In the genomic region with DNA sequence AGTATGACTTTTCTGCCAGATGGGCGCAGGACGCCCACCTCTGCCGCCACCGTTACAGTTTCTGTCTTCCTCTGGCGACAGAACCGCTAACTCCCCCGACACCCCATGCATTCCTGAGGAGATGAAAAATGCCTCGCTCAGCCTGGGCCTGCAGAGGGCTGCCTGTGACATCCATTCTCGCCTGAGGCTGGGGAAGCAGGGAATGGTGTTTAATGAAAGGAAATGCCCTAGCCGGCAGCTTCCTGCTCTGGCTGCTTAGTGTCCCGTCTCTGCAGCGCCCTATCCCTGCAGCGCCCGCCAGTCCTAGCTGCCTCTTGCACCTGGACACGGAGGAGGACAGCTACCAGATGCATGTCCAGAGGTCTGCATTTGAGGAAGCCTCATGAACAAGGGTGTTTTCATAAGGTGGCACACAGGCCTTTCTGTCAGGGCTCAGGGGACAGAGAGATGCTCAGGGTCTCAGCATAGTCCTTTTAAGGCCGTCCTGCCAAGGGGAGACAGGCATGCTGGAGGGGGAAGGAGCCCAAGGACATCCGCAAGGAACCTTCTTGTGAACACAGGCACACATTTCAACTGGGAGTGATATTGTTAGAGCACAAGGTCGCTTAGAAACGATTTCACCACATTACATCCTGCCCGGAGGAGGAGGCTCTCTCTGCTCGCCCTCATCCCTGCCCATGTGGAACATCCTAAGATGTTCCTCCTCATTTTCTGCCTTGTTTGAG, we compare ENCODE assay signal across 8 mouse cellular contexts. TPM values are rescaled to one million over a fixed set of nuclear protein-coding genes. Genes with fewer than 3 reads are reported as not detected.
A peak's percentile ranks its signal among the peaks of the same experiment; 100 is the strongest.
DNase-seq lines count a peak whose midpoint lies in the region; ATAC-seq and TF ChIP-seq lines count a peak whose summit lies in the region.

No protein-coding gene starts in this region.

- H3K4me1 ChIP-seq in lung, embryonic 15.5 days, result peaks cover 12% of the 10 kb centered on the region
- peaks cover 35% of the 10 kb centered on the region for H3K4me1 ChIP-seq in forebrain, embryonic 11.5 days (replicated peaks; ENCODE audit: control insufficient read depth, insufficient read depth, low read length)
- peaks cover 15% of the 10 kb centered on the region for H3K4me1 ChIP-seq in midbrain, postnatal 0 days (ENCODE audit: insufficient read depth, low read length)

- no peak overlapping the region for H3K27ac ChIP-seq in lung, embryonic 15.5 days
- H3K27ac ChIP-seq in forebrain, embryonic 11.5 days (ENCODE audit: low read depth, low read length), result peak overlapping the region; percentile 64
- H3K27ac ChIP-seq in midbrain, postnatal 0 days (ENCODE audit: low read depth, low read length), result peak overlapping the region; percentile 52

- H3K36me3 ChIP-seq in lung, embryonic 15.5 days, result no peaks in the 10 kb centered on the region
- H3K36me3 ChIP-seq in forebrain, embryonic 11.5 days (ENCODE audit: control insufficient read depth, insufficient read depth, low read length), result no peaks in the 10 kb centered on the region
- no peaks in the 10 kb centered on the region for H3K36me3 ChIP-seq in midbrain, postnatal 0 days (ENCODE audit: insufficient read depth, low read length)

- peak overlapping the region; percentile 14; the same call in 1 of the 2 replicates for H3K4me3 ChIP-seq in lung, embryonic 15.5 days
- peak overlapping the region; percentile 31 for H3K4me3 ChIP-seq in forebrain, embryonic 11.5 days (ENCODE audit: low read depth, low read length)
- peak overlapping the region; percentile 17; the same call in 1 of the 2 replicates for H3K4me3 ChIP-seq in midbrain, postnatal 0 days (ENCODE audit: low read depth, low read length)

- DNase-seq in lung, postnatal 14 days, result no peak
- peak; percentile 72 for DNase-seq in forebrain, embryonic 11.5 days (ENCODE audit: low spot score)
- DNase-seq in kidney, postnatal 4 days, result peak; percentile 59 to 72
- DNase-seq in midbrain, postnatal 0 days (ENCODE audit: low spot score), result peak; percentile 55
- DNase-seq in spleen, postnatal 36 days (ENCODE audit: low spot score in 2 of 2), result no peak
- no peak for DNase-seq in cerebellum, adult 18-20 months
- DNase-seq in urinary bladder, adult 2 months (ENCODE audit: low spot score), result no peak

- peak overlapping the region; percentile 45 for H3K4me2 ChIP-seq in lung, embryonic 15.5 days
- H3K4me2 ChIP-seq in forebrain, embryonic 11.5 days (ENCODE audit: low read depth, low read length, severe bottlenecking), result peak overlapping the region; percentile 69
- peak overlapping the region; percentile 47 for H3K4me2 ChIP-seq in midbrain, postnatal 0 days (ENCODE audit: low read depth, low read length, poor library complexity, severe bottlenecking)

- no peak overlapping the region for H3K9ac ChIP-seq in lung, embryonic 15.5 days
- peak overlapping the region; percentile 67 for H3K9ac ChIP-seq in forebrain, embryonic 11.5 days (ENCODE audit: low read length)
- H3K9ac ChIP-seq in midbrain, postnatal 0 days (replicated peaks; ENCODE audit: low read length, poor library complexity, severe bottlenecking), result peak overlapping the region; percentile 39; the same call in 1 of the 2 replicates

- ATAC-seq in lung, embryonic 15.5 days (ENCODE audit: borderline replicate concordance, extremely low read depth, low FRiP score, low TSS enrichment), result no peak
- peak; percentile 49 for ATAC-seq in forebrain, embryonic 11.5 days (replicated peaks; ENCODE audit: low FRiP score)
- ATAC-seq in midbrain, postnatal 0 days (ENCODE audit: low FRiP score), result peak; percentile 40

- H3K27me3 ChIP-seq in lung, embryonic 15.5 days, result peaks cover 38% of the 10 kb centered on the region
- no peaks in the 10 kb centered on the region; the same call in 1 of the 2 replicates for H3K27me3 ChIP-seq in forebrain, embryonic 11.5 days (ENCODE audit: control insufficient read depth, insufficient read depth, low read length)
- no peaks in the 10 kb centered on the region for H3K27me3 ChIP-seq in midbrain, postnatal 0 days (ENCODE audit: insufficient read depth, low read length)

- 8% methylated on average over 21 of the region's 21 CpGs for WGBS in lung, embryonic 15.5 days
- WGBS in forebrain, embryonic 11.5 days, result 14% methylated on average over 21 of the region's 21 CpGs
- 10% methylated on average over 21 of the region's 21 CpGs for WGBS in midbrain, postnatal 0 days

- H3K9me3 ChIP-seq in lung, embryonic 15.5 days, result no peaks in the 10 kb centered on the region
- H3K9me3 ChIP-seq in forebrain, embryonic 11.5 days (ENCODE audit: control insufficient read depth, low read length), result no peaks in the 10 kb centered on the region
- H3K9me3 ChIP-seq in midbrain, postnatal 0 days (ENCODE audit: low read length), result no peaks in the 10 kb centered on the region

- TF ChIP-seq CTCF in midbrain, postnatal 0 days (IDR thresholded peaks at IDR 0.05), result peak; percentile 51

RNA-seq across cellular contexts. Expression of gene Sox8, which starts 13.7 kb away (rescaled TPM):
- polyA plus RNA-seq in lung, embryonic 15.5 days (2015; fragmentation: Nextera tagmentation; extraction: Ambion mirVana), result 0.35 and 0.76 TPM in 2 replicates
- 7.3 and 7.5 TPM in 2 replicates for polyA plus RNA-seq in forebrain, embryonic 11.5 days (2014; fragmentation: Nextera tagmentation; extraction: Ambion mirVana)
- 21.5 and 31.0 TPM in 2 replicates for total RNA-seq in midbrain, postnatal 0 days (2014; rRNA removed)
- polyA plus RNA-seq in midbrain, postnatal 0 days (2015; fragmentation: Nextera tagmentation; extraction: Ambion mirVana), result 16.3 and 19.9 TPM in 2 replicates
- polyA plus RNA-seq in urinary bladder, adult 2 months (2012; rRNA removed), result 1.2 and 1.5 TPM in 2 replicates

RNA-seq across cellular contexts. Expression of gene Lmf1, which starts 22.1 kb away (rescaled TPM):
- polyA plus RNA-seq in lung, embryonic 15.5 days (2015; fragmentation: Nextera tagmentation; extraction: Ambion mirVana), result 25.7 and 26.7 TPM in 2 replicates
- polyA plus RNA-seq in forebrain, embryonic 11.5 days (2014; fragmentation: Nextera tagmentation; extraction: Ambion mirVana), result 18.3 and 20.7 TPM in 2 replicates
- 27.3 and 27.6 TPM in 2 replicates for total RNA-seq in midbrain, postnatal 0 days (2014; rRNA removed)
- polyA plus RNA-seq in midbrain, postnatal 0 days (2015; fragmentation: Nextera tagmentation; extraction: Ambion mirVana), result 19.8 and 23.0 TPM in 2 replicates
- 12.5 and 16.6 TPM in 2 replicates for polyA plus RNA-seq in urinary bladder, adult 2 months (2012; rRNA removed)

RNA-seq across cellular contexts. Expression of gene Sstr5, which starts 59.7 kb away (rescaled TPM):
- polyA plus RNA-seq in lung, embryonic 15.5 days (2015; fragmentation: Nextera tagmentation; extraction: Ambion mirVana), result 0.06 and 0.09 TPM in 2 replicates
- 0.24 TPM in 1 of 2 replicates, not detected in the other for polyA plus RNA-seq in forebrain, embryonic 11.5 days (2014; fragmentation: Nextera tagmentation; extraction: Ambion mirVana)
- 1.9 and 2.0 TPM in 2 replicates for total RNA-seq in midbrain, postnatal 0 days (2014; rRNA removed)
- 1.7 and 2.4 TPM in 2 replicates for polyA plus RNA-seq in midbrain, postnatal 0 days (2015; fragmentation: Nextera tagmentation; extraction: Ambion mirVana)
- polyA plus RNA-seq in urinary bladder, adult 2 months (2012; rRNA removed), result 0.06 TPM in 1 of 2 replicates, not detected in the other

Comparison
In these comparisons a context has a peak if more than half of its experiments do, and no peak if none do; other contexts are left out.
1. DNase-seq: peak in forebrain, embryonic 11.5 days (single experiment), kidney, postnatal 4 days (2 of 2) and midbrain, postnatal 0 days (single experiment); none in lung, postnatal 14 days (single experiment), spleen, postnatal 36 days (0 of 2), cerebellum, adult 18-20 months (0 of 2) and urinary bladder, adult 2 months (single experiment).
2. Peak in every context shown above with its lines, with median percentiles within 50 percentile points of each other: H3K4me2 ChIP-seq and H3K4me3 ChIP-seq.